Mouse (Mus musculus): ENCODE results near the gene Gm45521. TPM values are rescaled to one million over a fixed set of nuclear protein-coding genes. Genes with fewer than 3 reads are reported as not detected.

The Gm45521 gene
- polyA plus RNA-seq, 1 experiment from 2014 or later: not detected

DNA sequence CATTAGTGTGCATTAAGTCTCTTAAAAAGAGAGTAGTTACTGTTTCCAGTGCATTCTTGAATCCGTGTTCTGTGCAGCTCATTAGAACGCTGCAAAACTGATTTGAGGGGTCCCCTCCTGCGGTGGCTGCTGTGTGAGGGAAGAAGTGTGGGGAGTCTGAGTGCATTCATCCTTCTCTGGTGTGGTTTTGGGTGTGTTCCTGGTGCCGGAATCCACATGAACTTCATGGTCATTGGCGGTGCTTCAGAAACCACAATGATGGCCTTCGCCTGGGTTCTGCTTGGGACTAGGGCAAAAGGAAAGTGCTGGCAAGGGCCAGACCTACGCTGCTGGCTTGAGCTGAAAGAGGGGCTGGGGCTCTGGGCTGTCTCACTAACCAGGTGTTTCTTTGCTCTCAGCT lies 22.9 kb upstream of the Gm45521 start:
- no peak overlapping the region for H3K9ac ChIP-seq
- H3K27me3 ChIP-seq: no peaks in the 10 kb centered on the region
- no peak for ATAC-seq
- no peak overlapping the region for H3K27ac ChIP-seq
- H3K36me3 ChIP-seq (ENCODE audit: poor library complexity, severe bottlenecking): peaks cover 82% of the 10 kb centered on the region
- H3K4me3 ChIP-seq: no peak overlapping the region
- whole genome bisulfite sequencing: 94% methylated on average over 7 of the region's 7 CpGs
- H3K9me3 ChIP-seq (replicated peaks): no peaks in the 10 kb centered on the region
- no peak overlapping the region for H3K4me2 ChIP-seq
- peaks cover 10% of the 10 kb centered on the region; the same call in 1 of the 2 replicates for H3K4me1 ChIP-seq

GRCm38 (mm10) chr14:7937052-7937630 lies 19.9 kb upstream of the Gm45521 start:
- WGBS: 22% methylated on average over 17 of the region's 17 CpGs
- Histone ChIP-seq H3K27me3 (no peaks in the 10 kb centered on the region), H3K9me3 (replicated peaks) (no peaks in the 10 kb centered on the region), H3K4me2 (peak overlapping the region; percentile 28), H3K4me1 (peaks cover 10% of the 10 kb centered on the region; the same call in 1 of the 2 replicates), H3K4me3 (0 out of 2 replicates have a peak overlapping the region, but pooled peaks have one; percentile 4), H3K27ac (no peak overlapping the region), H3K9ac (no peak overlapping the region), H3K36me3 (ENCODE audit: poor library complexity, severe bottlenecking) (peaks cover 79% of the 10 kb centered on the region)
- peak; percentile 60 for ATAC-seq

DNA sequence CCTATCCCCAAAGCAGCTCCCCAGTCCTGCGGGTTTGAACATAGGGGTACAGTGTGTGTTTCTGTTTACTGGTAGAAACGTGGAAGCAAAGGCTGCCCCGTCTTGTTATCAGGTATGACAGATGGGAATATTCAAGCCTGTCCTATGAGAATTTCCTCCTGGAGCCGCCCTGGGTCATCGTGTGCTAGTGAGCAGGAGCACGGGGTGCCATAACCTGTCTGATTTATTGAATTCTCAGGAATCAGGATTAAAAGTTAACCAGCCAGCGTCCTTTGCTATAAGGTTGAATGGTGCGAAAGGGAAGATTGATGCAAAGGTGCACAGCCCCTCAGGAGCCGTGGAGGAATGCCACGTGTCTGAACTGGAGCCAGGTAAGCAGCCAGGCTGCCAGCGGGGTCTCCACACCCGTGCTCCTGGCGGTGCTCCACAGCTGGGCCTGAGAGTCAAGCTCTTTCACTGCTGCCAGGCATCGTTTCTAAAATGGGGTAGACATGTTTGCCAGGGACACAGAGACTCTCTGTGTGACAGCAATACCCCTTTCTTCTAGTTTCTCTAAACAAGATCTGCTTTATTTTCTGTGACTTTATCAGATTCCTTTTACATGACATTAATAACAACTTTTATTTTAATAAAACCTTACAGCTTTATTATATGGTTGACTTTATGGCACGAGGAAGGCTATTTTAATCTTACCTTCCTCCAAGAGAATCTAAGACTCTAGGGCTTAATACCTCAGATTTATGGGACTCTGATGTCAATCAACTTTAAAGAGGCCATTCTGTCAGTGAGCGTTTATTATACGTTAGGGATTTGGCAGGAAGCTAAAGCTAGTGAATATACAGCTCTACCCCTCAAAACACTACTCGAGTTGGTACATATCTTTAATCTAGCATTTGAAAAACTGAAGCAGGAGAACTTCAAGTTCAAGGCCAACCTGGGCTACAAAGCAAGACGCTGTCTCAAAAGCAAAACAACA lies 18.0 kb upstream of the Gm45521 start:
- no peak overlapping the region for H3K4me2 ChIP-seq
- H3K4me1 ChIP-seq: peaks cover 13% of the 10 kb centered on the region; the same call in 1 of the 2 replicates
- peaks cover 75% of the 10 kb centered on the region for H3K36me3 ChIP-seq (ENCODE audit: poor library complexity, severe bottlenecking)
- no peaks in the 10 kb centered on the region for H3K27me3 ChIP-seq
- H3K9ac ChIP-seq: no peak overlapping the region
- ATAC-seq: no peak
- WGBS: 90% methylated on average over 19 of the region's 19 CpGs
- H3K27ac ChIP-seq: no peak overlapping the region
- H3K9me3 ChIP-seq (replicated peaks): no peaks in the 10 kb centered on the region
- no peak overlapping the region for H3K4me3 ChIP-seq

- ATAC-seq: no peak
- H3K4me1 ChIP-seq: peaks cover 15% of the 10 kb centered on the region; the same call in 1 of the 2 replicates
- H3K4me3 ChIP-seq: no peak overlapping the region
- 82% methylated on average over 5 of the region's 5 CpGs for WGBS
- H3K27ac ChIP-seq: no peak overlapping the region
- no peaks in the 10 kb centered on the region for H3K27me3 ChIP-seq
- no peaks in the 10 kb centered on the region for H3K9me3 ChIP-seq (replicated peaks)
- H3K9ac ChIP-seq: no peak overlapping the region
- H3K36me3 ChIP-seq (ENCODE audit: poor library complexity, severe bottlenecking): peaks cover 75% of the 10 kb centered on the region
- no peak overlapping the region for H3K4me2 ChIP-seq
Observed at GRCm38 (mm10) chr14:7941413-7941812, 15.7 kb upstream of the Gm45521 start.

- Histone ChIP-seq H3K4me3 (no peak overlapping the region), H3K9ac (no peak overlapping the region), H3K36me3 (ENCODE audit: poor library complexity, severe bottlenecking) (peaks cover 76% of the 10 kb centered on the region), H3K9me3 (replicated peaks) (no peaks in the 10 kb centered on the region), H3K4me2 (no peak overlapping the region), H3K4me1 (peaks cover 5% of the 10 kb centered on the region; the same call in 1 of the 2 replicates), H3K27me3 (no peaks in the 10 kb centered on the region), H3K27ac (peak overlapping the region; percentile 23; the same call in 1 of the 2 replicates)
- peak; percentile 52; the same call in 1 of the 2 replicates for ATAC-seq
- 64% methylated on average over 7 of the region's 7 CpGs for WGBS
Observed at GRCm38 (mm10) chr14:7943101-7943800, 13.8 kb upstream of the Gm45521 start.

- Histone ChIP-seq H3K9me3 (replicated peaks) (no peaks in the 10 kb centered on the region), H3K36me3 (ENCODE audit: poor library complexity, severe bottlenecking) (peaks cover 78% of the 10 kb centered on the region), H3K27me3 (no peaks in the 10 kb centered on the region), H3K4me2 (no peak overlapping the region), H3K4me3 (no peak overlapping the region), H3K9ac (no peak overlapping the region), H3K4me1 (peaks cover 5% of the 10 kb centered on the region; the same call in 1 of the 2 replicates), H3K27ac (no peak overlapping the region)
- 88% methylated on average over 3 of the region's 3 CpGs for WGBS
- 0 out of 2 replicates have a peak, but pooled peaks have one; percentile 1 for ATAC-seq
Observed at GRCm38 (mm10) chr14:7943801-7944135, 13.3 kb upstream of the Gm45521 start.

DNA sequence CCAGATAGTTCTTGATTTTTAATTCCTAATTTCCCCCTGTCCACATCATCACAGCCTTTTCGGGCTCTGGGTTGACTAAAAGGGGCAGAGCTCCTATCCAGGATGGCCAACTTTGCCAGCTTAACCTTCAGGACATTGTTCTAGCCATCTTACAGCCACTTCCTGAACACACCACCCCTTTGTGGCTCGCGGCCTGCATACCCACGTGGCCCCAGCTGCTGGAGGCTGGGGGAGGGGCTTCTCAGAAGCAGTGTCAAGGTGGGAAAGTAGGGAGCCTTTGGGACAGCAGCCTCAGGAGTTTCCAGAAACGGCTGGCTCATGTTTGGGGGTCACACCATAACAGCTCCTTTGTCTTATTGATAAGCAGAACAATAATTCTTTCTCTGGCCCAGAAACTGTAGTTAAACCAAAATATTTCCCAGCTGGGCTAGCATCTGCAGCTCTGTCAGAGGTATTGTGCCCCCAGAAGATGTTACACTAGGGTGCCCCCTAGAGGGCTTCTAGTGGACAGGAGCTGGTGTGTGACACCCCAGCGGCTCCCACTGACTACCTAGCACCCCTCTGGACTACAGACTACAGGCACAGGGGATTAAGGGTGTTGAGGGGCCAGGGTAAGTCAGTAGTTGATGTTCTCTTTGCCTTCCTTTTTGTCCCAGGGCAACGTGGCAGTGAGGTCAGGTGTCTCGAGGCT lies 12.6 kb upstream of the Gm45521 start:
- Histone ChIP-seq H3K27me3 (no peaks in the 10 kb centered on the region), H3K4me2 (no peak overlapping the region), H3K36me3 (ENCODE audit: poor library complexity, severe bottlenecking) (peaks cover 77% of the 10 kb centered on the region), H3K4me3 (no peak overlapping the region), H3K4me1 (peaks cover 5% of the 10 kb centered on the region; the same call in 1 of the 2 replicates), H3K9me3 (replicated peaks) (no peaks in the 10 kb centered on the region), H3K27ac (no peak overlapping the region), H3K9ac (no peak overlapping the region)
- ATAC-seq: 0 out of 2 replicates have a peak, but pooled peaks have one; percentile 28
- 58% methylated on average over 8 of the region's 8 CpGs for WGBS

DNA sequence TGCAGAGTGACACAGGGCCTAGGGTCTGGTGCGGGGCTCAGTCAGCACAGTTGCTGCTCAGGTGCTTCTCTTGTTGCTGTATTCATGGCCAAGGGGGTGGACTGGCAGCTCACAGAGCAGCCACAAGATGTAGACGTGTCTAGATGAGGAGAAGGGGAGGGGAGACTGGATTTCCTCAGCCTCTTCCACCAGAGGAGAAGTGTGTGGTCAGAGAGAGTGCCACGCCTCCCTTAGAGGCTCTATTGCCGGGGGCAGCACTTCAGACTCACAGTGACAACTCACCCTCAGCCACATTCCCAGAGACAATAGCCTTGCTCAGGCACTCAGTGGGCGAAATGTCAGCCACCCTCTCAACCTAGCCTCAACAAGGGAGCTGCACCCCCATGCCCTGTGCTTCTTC lies 11.8 kb upstream of the Gm45521 start:
- Histone ChIP-seq H3K9ac (no peak overlapping the region), H3K4me1 (peaks cover 5% of the 10 kb centered on the region; the same call in 1 of the 2 replicates), H3K4me3 (no peak overlapping the region), H3K9me3 (replicated peaks) (no peaks in the 10 kb centered on the region), H3K36me3 (ENCODE audit: poor library complexity, severe bottlenecking) (peaks cover 77% of the 10 kb centered on the region), H3K27me3 (no peaks in the 10 kb centered on the region), H3K27ac (no peak overlapping the region), H3K4me2 (no peak overlapping the region)
- 86% methylated on average over 5 of the region's 5 CpGs for WGBS
- no peak for ATAC-seq

DNA sequence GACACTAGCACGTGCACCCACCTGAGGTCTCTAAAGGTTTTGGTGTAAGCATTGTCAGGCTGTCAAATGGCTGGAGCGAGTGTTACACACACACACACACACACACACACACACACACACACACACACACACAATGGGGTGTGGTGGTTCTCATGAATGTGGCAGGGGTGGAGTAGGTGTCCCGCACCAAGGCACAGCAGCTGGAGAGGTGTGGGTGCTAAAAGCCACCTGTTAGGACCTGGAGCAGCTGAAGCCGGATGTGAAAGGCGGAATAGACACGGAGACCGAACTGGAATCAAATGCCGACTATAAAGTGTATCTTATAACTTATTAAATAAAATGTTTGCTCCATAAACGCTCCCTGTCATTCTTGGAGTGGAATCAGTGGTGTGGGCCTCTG lies 5.9 kb upstream of the Gm45521 start:
- Histone ChIP-seq H3K36me3 (ENCODE audit: poor library complexity, severe bottlenecking) (peaks cover 43% of the 10 kb centered on the region), H3K9me3 (replicated peaks) (no peaks in the 10 kb centered on the region), H3K27ac (no peak overlapping the region), H3K4me2 (no peak overlapping the region), H3K4me1 (peaks cover 15% of the 10 kb centered on the region; the same call in 1 of the 2 replicates), H3K4me3 (no peak overlapping the region), H3K27me3 (no peaks in the 10 kb centered on the region), H3K9ac (no peak overlapping the region)
- 94% methylated on average over 9 of the region's 9 CpGs for WGBS
- ATAC-seq: no peak

DNA sequence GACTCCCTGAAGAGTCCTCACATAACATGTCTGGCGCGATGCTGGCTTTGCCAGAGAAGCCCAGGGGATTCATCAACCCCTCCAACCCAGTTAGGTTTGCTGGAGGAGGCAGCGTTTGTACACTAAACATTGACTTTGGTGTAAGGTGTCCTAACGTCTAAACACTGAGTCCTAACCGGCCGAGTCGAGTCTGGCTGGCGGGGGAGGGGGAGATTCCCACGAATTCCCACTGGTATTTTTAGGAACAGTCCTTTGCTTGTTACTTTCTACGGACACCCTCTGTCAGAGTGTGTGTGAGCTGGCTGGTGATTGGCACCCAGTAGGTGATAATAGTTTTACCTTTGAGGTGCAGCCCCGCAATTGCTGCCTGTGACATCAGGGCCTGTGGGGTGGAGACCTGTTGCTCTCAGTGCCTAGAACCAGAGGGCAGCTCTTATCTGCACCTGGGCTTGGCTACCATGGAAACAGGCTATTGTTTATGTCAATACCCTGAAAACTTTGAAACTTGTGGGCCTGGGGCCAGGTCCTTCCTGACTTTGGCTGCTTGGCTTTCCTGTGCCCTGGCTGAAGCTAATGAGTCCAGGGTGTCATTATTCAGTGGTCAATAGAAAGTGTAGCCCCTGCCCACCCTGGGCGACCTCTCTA lies 4.4 kb upstream of the Gm45521 start:
- H3K4me3 ChIP-seq: no peak overlapping the region
- H3K27me3 ChIP-seq: no peaks in the 10 kb centered on the region
- no peak overlapping the region for H3K9ac ChIP-seq
- H3K36me3 ChIP-seq (ENCODE audit: poor library complexity, severe bottlenecking): peaks cover 41% of the 10 kb centered on the region
- 0 out of 2 replicates have a peak, but pooled peaks have one; percentile 9 for ATAC-seq
- peaks cover 20% of the 10 kb centered on the region; the same call in 1 of the 2 replicates for H3K4me1 ChIP-seq
- no peaks in the 10 kb centered on the region for H3K9me3 ChIP-seq (replicated peaks)
- H3K4me2 ChIP-seq: no peak overlapping the region
- H3K27ac ChIP-seq: no peak overlapping the region
- 29% methylated on average over 12 of the region's 12 CpGs for WGBS

DNA sequence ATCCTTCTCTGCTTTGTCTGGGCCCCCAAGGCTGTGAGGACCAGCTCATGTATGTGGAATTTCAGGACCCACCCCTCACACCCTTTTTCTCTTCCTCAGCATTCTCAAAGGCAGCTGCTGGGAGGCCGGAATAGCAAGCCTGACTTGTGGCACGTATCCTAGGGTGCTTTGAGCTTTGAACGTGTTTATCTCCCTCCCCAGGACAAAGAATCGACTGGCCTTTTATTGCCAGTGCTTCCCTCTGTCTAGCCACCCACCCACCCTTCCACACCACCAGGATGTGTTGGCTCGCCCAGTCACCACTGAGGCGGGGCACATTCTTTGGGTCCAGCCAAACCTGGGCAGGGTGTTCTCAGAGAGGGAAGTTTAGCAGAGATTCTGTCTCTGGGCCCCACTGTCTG lies 3.0 kb upstream of the Gm45521 start:
- 32% methylated on average over 6 of the region's 6 CpGs for WGBS
- ATAC-seq: no peak

More for the DNA sequence above, 3.0 kb upstream of the Gm45521 start:
- Histone ChIP-seq H3K9ac (no peak overlapping the region), H3K9me3 (replicated peaks) (no peaks in the 10 kb centered on the region), H3K27ac (no peak overlapping the region), H3K4me3 (no peak overlapping the region), H3K4me2 (no peak overlapping the region), H3K4me1 (peaks cover 20% of the 10 kb centered on the region; the same call in 1 of the 2 replicates), H3K27me3 (no peaks in the 10 kb centered on the region), H3K36me3 (ENCODE audit: poor library complexity, severe bottlenecking) (peaks cover 29% of the 10 kb centered on the region)

All from forebrain, embryonic 13.5 days (tissue).